Comparison of ENCODE assay signal across 8 mouse cellular contexts in genomic region chr9:71591938-71592548, GRCm38 (mm10). TPM values are rescaled to one million over a fixed set of nuclear protein-coding genes. Genes with fewer than 3 reads are reported as not detected.
DNase-seq lines count a peak whose midpoint lies in the region; ATAC-seq and TF ChIP-seq lines count a peak whose summit lies in the region.

Gene Myzap, minus strand, starts transcription at chr9:71592360.

- peak within 1 kb of the TSS; percentile 29 for H3K9ac ChIP-seq in kidney, embryonic 14.5 days (ENCODE audit: low read depth, low read length)
- H3K9ac ChIP-seq in liver, embryonic 11.5 days (ENCODE audit: low read depth, low read length) = 0 out of 2 replicates have a peak within 1 kb of the TSS, but pooled peaks have one; percentile 21
- H3K9ac ChIP-seq in stomach, embryonic 14.5 days (replicated peaks; ENCODE audit: low read depth, low read length) = peak within 1 kb of the TSS; percentile 39

- WGBS in kidney, embryonic 14.5 days = 1% methylated on average over 29 of the region's 29 CpGs
- 3% methylated on average over 29 of the region's 29 CpGs for WGBS in liver, embryonic 11.5 days
- WGBS in stomach, embryonic 14.5 days = 2% methylated on average over 29 of the region's 29 CpGs

- TF ChIP-seq POLR2A in embryonic fibroblast, embryonic 13.5 days (IDR thresholded peaks at IDR 0.05; ENCODE audit: low read depth, low read length) = peak; percentile 60

- peak; percentile 51 for DNase-seq in 3T3-L1 (ENCODE audit: low read depth, low spot score)
- DNase-seq in adrenal gland, postnatal 4 days (ENCODE audit: low spot score in 2 of 2) = peak; percentile 71 to 80
- DNase-seq in heart, adult 9 months (ENCODE audit: low spot score in 2 of 2) = peak; percentile 92 to 95
- DNase-seq in liver, embryonic 11.5 days (ENCODE audit: low spot score) = peak; percentile 84
- peak; percentile 89 for DNase-seq in naive thymus-derived CD4-positive, alpha-beta T cell, adult 2 months (ENCODE audit: low read depth)

- H3K27me3 ChIP-seq in kidney, embryonic 14.5 days (ENCODE audit: control insufficient read depth, insufficient read depth, low read length) = no peaks in the 10 kb centered on the region
- H3K27me3 ChIP-seq in liver, embryonic 11.5 days (replicated peaks; ENCODE audit: control insufficient read depth, insufficient read depth, low read length) = peaks cover 7% of the 10 kb centered on the region
- no peaks in the 10 kb centered on the region for H3K27me3 ChIP-seq in stomach, embryonic 14.5 days (ENCODE audit: control insufficient read depth, insufficient read depth, low read length)

- peak; percentile 89 for ATAC-seq in kidney, embryonic 14.5 days (ENCODE audit: low FRiP score, low TSS enrichment)
- peak; percentile 87 for ATAC-seq in liver, embryonic 11.5 days (replicated peaks; ENCODE audit: low FRiP score)
- peak; percentile 94 for ATAC-seq in stomach, embryonic 14.5 days (ENCODE audit: insufficient number of reproducible peaks, insufficient read depth, low FRiP score, low read depth)

- no peaks in the 10 kb centered on the region for H3K9me3 ChIP-seq in kidney, embryonic 14.5 days (ENCODE audit: control insufficient read depth, low read length)
- H3K9me3 ChIP-seq in liver, embryonic 11.5 days (ENCODE audit: control insufficient read depth, low read length) = no peaks in the 10 kb centered on the region
- no peaks in the 10 kb centered on the region for H3K9me3 ChIP-seq in stomach, embryonic 14.5 days (ENCODE audit: control insufficient read depth, low read depth, low read length)

- H3K36me3 ChIP-seq in kidney, embryonic 14.5 days (ENCODE audit: control insufficient read depth, insufficient read depth, low read length) = no peaks in the 10 kb centered on the region
- no peaks in the 10 kb centered on the region for H3K36me3 ChIP-seq in liver, embryonic 11.5 days (ENCODE audit: control insufficient read depth, insufficient read depth, low read length)
- H3K36me3 ChIP-seq in stomach, embryonic 14.5 days (ENCODE audit: control insufficient read depth, insufficient read depth, low read length) = no peaks in the 10 kb centered on the region

- no peak within 1 kb of the TSS for H3K27ac ChIP-seq in embryonic fibroblast, embryonic 13.5 days (ENCODE audit: insufficient read depth, low read length)
- H3K27ac ChIP-seq in kidney, embryonic 14.5 days (ENCODE audit: low read depth, low read length) = no peak within 1 kb of the TSS; the same call in 1 of the 2 replicates
- H3K27ac ChIP-seq in liver, embryonic 11.5 days (ENCODE audit: low read depth, low read length) = no peak within 1 kb of the TSS
- no peak within 1 kb of the TSS for H3K27ac ChIP-seq in stomach, embryonic 14.5 days (ENCODE audit: low read length)

- H3K4me2 ChIP-seq in kidney, embryonic 14.5 days (replicated peaks; ENCODE audit: low read depth, low read length) = peak within 1 kb of the TSS; percentile 91
- peak within 1 kb of the TSS; percentile 79 for H3K4me2 ChIP-seq in liver, embryonic 11.5 days
- H3K4me2 ChIP-seq in stomach, embryonic 14.5 days (replicated peaks; ENCODE audit: low read depth, low read length) = peak within 1 kb of the TSS; percentile 62

- peak within 1 kb of the TSS; percentile 46 for H3K4me3 ChIP-seq in embryonic fibroblast, embryonic 13.5 days (ENCODE audit: insufficient read depth, low read length)
- peak within 1 kb of the TSS; percentile 63 for H3K4me3 ChIP-seq in kidney, embryonic 14.5 days (ENCODE audit: low read length)
- H3K4me3 ChIP-seq in liver, embryonic 11.5 days (ENCODE audit: low read depth, low read length) = peak within 1 kb of the TSS; percentile 52
- H3K4me3 ChIP-seq in stomach, embryonic 14.5 days (ENCODE audit: low read depth, low read length) = peak within 1 kb of the TSS; percentile 47

- TF ChIP-seq CTCF in embryonic fibroblast, embryonic 13.5 days (IDR thresholded peaks at IDR 0.05; ENCODE audit: borderline replicate concordance, insufficient read depth, low read length) = no peak

- no peaks in the 10 kb centered on the region for H3K4me1 ChIP-seq in embryonic fibroblast, embryonic 13.5 days (ENCODE audit: control insufficient read depth, insufficient read depth, low read length)
- peaks cover 4% of the 10 kb centered on the region; the same call in 1 of the 2 replicates for H3K4me1 ChIP-seq in kidney, embryonic 14.5 days (ENCODE audit: control insufficient read depth, insufficient read depth, low read length)
- H3K4me1 ChIP-seq in liver, embryonic 11.5 days (replicated peaks; ENCODE audit: control insufficient read depth, insufficient read depth, low read length) = 0 out of 2 replicates have a peak, but pooled peaks cover 3% of the 10 kb centered on the region
- peaks cover 7% of the 10 kb centered on the region; the same call in 1 of the 2 replicates for H3K4me1 ChIP-seq in stomach, embryonic 14.5 days (ENCODE audit: control insufficient read depth, insufficient read depth, low read length)

RNA-seq across cellular contexts. Expression of gene Myzap, which starts in this region (rescaled TPM):
- 10 to 100 TPM; 11.4 to 13.9 TPM for total RNA-seq in adrenal gland, postnatal 4 days (2021)
- polyA plus RNA-seq in embryonic fibroblast, embryonic 13.5 days (2011; ENCODE audit: insufficient read length, low read depth, missing spikeins) = 1.5 TPM in 2 replicates
- polyA plus RNA-seq in kidney, embryonic 14.5 days (2014; fragmentation: Nextera tagmentation; extraction: Ambion mirVana) = 18.6 and 18.7 TPM in 2 replicates
- 9.1 and 9.8 TPM in 2 replicates for polyA plus RNA-seq in liver, embryonic 11.5 days (2014; fragmentation: Nextera tagmentation; extraction: Ambion mirVana)
- polyA plus RNA-seq in stomach, embryonic 14.5 days (2014; fragmentation: Nextera tagmentation; extraction: Ambion mirVana) = 11.1 and 12.7 TPM in 2 replicates
